In genomic region chr2:126316942-126317341, GRCm38 (mm10) we compare ENCODE assay signal across 15 mouse cellular contexts.
"Had no signal": no experiment of that assay in that cellular context is flagged by ENCODE, and none has a peak within 500 bp of the region (broad histone marks: within the 10 kb centered on the region; RNA-seq: fewer than 3 reads in every experiment).

No protein-coding gene starts in this region.

- H3K9me3 ChIP-seq: limb, embryonic 10.5 days; liver, embryonic 13.5 days; midbrain, embryonic 15.5 days; neural tube, embryonic 13.5 days had no signal

- H3K27ac ChIP-seq: kidney, postnatal 0 days; left cerebral cortex, adult 2 months; limb, embryonic 10.5 days; liver, embryonic 13.5 days; macrophage; midbrain, embryonic 15.5 days; neural tube, embryonic 13.5 days had no signal

- H3K9ac ChIP-seq: liver, embryonic 13.5 days; liver, postnatal 0 days; midbrain, embryonic 15.5 days; neural tube, embryonic 13.5 days had no signal

- H3K4me3 ChIP-seq: left cerebral cortex, adult 2 months; limb, embryonic 10.5 days; liver, embryonic 13.5 days; megakaryocyte, embryonic 14.5 days; midbrain, embryonic 15.5 days; neural tube, embryonic 13.5 days had no signal

- H3K4me1 ChIP-seq: limb, embryonic 10.5 days; liver, embryonic 13.5 days; midbrain, embryonic 15.5 days; neural tube, embryonic 13.5 days had no signal

- H3K36me3 ChIP-seq: limb, embryonic 10.5 days; liver, embryonic 13.5 days; midbrain, embryonic 15.5 days; neural tube, embryonic 13.5 days had no signal

- DNase-seq: kidney, adult 11 months; liver, embryonic 13.5 days; liver, postnatal 0 days; right cerebral cortex, adult 18-20 months; right cerebral cortex, postnatal 25 days; thymus, postnatal 36 days had no signal

- H3K4me2 ChIP-seq: liver, embryonic 13.5 days; midbrain, embryonic 11.5 days; midbrain, embryonic 15.5 days; neural tube, embryonic 13.5 days had no signal

- H3K27me3 ChIP-seq: liver, embryonic 13.5 days; midbrain, embryonic 15.5 days; neural tube, embryonic 13.5 days had no signal

- ATAC-seq: liver, postnatal 0 days; lung, postnatal 0 days; midbrain, embryonic 15.5 days had no signal
